Mouse (Mus musculus) embryo, embryonic 11 days (tissue): ENCODE data around the gene Atg2b.

Experiments used
- DNase-seq: peaks from one replicate; pipeline ENCODE4 v3.0.0-alpha.2; 2015

The Atg2b gene

GRCm38 (mm10) chr12:105593471-105593870 lies 91.5 kb downstream of the Atg2b start:
- no peak for DNase-seq

DNA sequence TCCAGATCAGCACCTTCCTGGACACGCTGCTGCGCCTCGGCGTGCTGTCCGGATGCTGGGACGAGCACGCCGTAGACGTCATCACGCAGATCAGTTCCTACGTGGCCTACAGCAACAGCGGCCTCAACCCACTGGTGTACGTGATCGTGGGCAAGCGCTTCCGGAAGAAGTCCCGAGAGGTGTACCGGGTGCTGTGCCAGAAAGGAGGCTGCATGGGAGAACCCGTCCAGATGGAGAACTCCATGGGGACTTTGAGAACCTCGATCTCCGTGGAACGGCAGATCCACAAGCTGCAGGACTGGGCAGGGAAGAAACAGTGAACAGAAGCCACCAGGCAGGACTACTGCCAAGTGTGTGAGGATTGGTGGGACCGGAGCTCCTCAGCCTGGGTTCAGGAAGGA lies 92.7 kb downstream of the Atg2b start:
- no peak for DNase-seq

GRCm38 (mm10) chr12:105590786-105591185 lies 94.2 kb downstream of the Atg2b start:
- no peak for DNase-seq

- no peak for DNase-seq
These were observed 97.5 kb downstream of the Atg2b start for GRCm38 (mm10) chr12:105587526-105587925.

DNA sequence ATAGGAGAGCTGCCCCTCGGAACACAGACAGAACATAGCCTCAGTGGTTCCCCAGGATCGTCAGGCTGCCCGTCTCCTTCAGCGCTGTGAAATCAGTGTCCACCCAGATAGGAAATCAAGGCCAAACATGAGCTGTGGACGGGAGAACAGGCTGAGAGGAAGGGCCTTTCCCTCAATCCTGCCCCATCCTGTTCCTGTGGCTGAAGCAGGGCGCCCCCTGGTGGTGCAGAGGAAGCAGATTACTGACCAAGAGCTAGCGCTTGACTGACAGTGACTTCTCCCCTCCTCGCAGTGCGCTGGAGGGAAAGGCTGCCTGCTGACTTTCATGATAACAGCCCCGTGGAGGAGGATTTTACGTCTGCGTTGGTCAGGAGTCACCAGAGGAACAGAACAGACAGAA lies 100.2 kb downstream of the Atg2b start:
- peak; percentile 81 for DNase-seq

GRCm38 (mm10) chr12:105583484-105583883 lies 101.5 kb downstream of the Atg2b start:
- peak; percentile 55 for DNase-seq

DNA sequence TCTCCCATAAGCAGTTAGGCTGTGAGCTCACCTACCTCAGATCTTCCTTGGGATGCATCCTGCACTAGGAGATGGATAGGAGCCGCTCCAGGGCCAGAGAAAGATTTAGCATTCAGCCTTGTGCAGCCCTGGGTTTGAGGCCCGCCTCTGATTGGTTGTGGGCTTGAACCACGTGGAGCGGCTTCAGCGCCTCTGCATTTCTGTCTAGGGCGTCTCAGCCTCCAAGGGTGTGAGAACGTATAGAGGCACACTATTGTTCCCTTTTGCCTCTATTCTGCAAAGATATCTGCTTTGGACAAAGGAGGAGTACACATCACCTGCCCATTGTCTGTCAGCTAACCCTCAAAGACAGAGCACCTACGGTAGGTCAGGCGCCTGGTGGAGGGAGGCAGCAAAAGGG lies 102.5 kb downstream of the Atg2b start:
- DNase-seq, result no peak

DNA sequence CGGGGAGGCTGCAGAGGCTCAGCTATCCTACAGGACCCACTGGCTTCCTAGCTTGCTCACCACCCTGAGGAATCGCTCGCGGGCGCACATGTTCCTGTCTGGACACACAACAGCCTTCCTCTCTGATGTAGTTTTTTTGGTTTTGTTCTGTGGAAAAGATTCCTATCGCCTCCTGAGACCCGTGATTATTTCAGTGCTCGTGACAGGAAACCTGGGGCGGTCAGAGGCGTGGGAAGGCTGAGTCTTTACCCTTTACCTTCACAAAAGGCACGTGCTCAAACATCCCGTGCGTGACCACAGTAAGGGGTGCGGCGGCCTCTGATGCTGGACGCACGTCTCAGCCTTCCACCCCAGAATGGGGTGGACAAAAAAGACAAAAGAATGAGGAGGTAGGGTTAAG lies 104.5 kb downstream of the Atg2b start:
- DNase-seq, result no peak

- no peak for DNase-seq
These were observed 110.7 kb downstream of the Atg2b start for GRCm38 (mm10) chr12:105574356-105574755.

- no peak for DNase-seq
These were observed 112.4 kb downstream of the Atg2b start for GRCm38 (mm10) chr12:105572622-105573021.

DNA sequence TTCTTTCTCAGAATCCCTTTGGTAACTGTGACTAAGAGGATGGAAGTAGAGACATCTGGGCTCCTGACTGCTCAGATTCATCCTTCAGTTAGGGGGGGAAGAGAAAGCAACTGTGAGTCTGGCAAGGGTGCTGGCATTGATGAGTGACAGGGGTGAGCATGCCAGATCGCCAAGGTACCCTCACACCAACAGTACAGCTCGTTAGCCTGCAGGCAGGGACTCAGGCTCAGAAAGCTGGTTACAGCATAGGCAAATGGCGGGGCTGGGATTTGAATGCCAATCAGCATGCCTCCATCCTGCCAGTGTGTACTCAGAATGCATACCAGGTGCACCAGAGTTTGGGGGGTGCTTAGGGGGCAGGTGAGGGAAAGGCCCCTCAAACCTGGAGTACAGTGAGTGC lies 113.1 kb downstream of the Atg2b start:
- no peak for DNase-seq
